Mouse (Mus musculus) 3T3-L1 (cell line): ENCODE measurements around the gene 3110040M04Rik.
"Not testable (repeated sequence)": the region's sequence is repeated elsewhere in the genome, so short reads cannot be mapped to it uniquely, and the experiment has no call there.

Experiments used
- DNase-seq: peaks from one replicate; pipeline ENCODE4 v3.0.0-alpha.2; 2015; ENCODE audit warnings: low read depth, low spot score

The 3110040M04Rik gene

DNA sequence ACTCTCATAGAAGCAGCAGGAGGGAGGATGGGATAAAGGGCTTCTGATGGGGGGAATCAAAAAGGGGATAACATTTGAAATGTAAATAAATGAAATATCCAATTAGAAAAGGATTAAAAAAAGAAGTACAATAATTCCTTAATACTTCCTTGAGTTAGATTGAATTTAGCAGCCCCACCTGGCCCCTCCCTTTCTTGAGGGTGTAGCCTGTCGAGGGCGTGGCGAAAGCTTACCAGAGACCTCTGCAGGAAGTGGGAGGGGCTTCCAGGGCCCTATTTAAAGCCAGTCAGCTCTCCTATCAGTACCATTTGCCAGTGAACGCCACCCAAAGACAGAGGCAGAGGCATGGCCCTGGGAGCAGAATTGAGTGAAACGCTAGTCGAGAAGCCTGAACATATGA lies at the start of gene 3110040M04Rik:
TSS of gene 3110040M04Rik (plus strand) at position 304 of the 400 bp plus-strand sequence.
- DNase-seq, result not testable (repeated sequence)

DNA sequence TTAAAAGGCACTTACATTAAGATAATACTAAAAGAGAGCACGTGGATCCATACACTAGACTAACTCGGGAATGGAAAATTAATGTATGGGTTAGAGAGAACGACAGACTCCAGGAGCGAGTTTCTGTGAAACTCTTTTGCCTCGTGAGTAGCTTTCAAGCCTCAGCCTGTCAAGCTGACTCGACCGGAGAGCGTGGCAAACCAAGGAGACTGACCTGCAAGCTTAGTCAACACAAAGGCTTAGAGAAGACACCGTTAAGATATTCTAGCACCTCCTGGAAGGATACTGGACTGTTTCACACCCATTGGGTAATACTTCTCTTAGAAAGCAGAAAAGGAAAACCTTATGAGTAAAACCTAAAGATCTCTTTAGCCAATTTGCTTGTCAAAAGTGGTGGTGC lies 49.8 kb upstream of the 3110040M04Rik start:
- DNase-seq, result not testable (repeated sequence)

DNA sequence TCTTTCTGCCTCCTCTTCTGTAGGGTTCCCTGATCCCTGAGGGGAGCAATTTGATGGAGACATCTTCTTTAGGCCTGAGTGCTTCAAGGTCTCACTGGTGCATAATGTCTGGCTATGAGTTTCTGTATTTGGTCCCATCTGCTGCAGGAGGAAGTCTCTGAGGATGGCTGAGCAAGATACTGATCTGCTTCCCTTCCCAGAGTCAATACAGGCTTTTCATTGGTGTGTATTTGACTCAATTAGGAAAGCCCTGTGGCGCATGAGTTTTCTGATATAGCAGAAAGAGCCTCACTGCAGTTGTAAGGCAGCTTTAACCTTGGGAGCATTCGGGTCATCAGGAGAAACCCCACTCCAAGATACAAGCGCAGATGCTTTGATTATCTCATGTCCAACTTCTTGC lies 47.8 kb upstream of the 3110040M04Rik start:
- no peak for DNase-seq

DNA sequence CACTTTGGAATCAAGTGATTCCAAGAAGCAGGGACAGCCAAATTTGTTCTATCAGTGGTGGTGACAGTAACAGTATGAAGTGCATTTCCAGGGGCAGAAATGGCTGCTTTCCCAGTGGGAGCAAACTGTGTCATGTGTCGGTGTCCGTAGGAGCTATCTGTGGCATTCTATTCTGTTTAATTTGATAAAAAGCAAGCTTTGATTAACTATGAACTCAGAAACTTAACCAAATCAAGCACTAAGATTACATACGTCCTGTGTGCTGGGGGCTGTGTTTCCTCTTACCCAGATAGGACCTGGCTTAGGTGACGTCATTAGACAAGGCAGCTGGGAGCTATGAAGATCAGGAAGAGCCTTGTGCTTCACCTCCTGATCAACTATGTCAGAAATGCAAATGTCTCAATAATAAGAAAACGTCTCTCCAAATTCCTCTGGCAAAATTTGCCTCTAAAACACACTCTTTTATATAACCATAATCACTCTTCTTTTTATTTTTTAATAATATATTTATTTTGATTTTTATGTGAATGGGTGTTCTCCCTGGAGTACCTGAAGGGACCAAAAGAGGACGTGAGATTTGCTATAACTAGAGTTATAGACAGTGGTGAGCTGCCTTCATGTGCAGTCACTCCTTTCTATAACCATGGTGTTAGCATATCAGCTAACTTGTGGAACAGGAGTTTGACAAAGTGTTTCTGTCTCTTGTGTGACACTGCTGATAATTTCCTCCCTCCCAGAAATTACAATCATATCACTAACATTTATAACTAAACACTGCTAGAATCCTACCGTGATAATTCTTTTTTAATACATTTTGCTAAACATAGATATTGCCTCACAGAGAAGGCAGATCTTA lies 46.9 kb upstream of the 3110040M04Rik start:
- no peak for DNase-seq

DNA sequence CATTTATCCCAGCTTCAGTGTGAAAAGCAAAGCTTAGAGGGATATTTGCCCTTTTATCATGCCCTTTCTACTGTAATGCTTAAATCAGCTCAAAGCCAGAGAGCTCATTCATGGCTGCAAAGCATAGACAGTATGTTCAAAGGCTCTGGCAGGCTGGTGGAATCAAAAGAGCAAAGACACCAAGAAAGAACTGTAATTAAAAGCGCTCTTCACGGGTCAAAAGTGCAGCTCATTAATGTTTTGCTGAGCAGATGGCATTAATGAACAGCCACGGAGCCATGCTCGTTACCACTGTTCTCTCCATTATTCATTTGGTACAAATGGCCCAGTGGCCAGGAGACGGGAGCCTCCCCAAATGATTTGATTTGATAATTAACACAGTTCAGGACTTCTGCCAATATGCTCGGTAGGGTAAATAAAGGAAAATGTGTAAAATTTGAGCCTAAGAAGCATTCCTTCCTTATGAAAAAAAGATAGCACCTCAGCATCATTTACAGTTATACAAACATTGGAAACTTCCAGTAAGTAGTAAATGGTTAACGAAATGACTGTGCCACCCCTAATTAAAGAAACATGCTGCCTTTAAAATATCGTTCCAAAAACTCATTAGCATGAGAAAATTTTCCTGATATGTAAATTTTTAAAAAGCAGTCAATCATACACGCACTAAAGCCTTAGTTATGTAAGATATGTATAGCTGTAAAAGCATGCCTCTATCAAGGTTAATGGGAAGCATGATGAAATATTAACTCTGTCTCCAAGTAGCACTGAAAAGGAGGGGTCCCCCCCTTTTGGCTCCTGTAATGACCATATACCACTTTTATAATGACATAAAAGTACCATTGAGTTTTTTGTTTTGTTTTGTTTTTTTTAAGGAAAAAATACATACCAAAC lies 45.7 kb upstream of the 3110040M04Rik start:
- DNase-seq, result no peak

DNA sequence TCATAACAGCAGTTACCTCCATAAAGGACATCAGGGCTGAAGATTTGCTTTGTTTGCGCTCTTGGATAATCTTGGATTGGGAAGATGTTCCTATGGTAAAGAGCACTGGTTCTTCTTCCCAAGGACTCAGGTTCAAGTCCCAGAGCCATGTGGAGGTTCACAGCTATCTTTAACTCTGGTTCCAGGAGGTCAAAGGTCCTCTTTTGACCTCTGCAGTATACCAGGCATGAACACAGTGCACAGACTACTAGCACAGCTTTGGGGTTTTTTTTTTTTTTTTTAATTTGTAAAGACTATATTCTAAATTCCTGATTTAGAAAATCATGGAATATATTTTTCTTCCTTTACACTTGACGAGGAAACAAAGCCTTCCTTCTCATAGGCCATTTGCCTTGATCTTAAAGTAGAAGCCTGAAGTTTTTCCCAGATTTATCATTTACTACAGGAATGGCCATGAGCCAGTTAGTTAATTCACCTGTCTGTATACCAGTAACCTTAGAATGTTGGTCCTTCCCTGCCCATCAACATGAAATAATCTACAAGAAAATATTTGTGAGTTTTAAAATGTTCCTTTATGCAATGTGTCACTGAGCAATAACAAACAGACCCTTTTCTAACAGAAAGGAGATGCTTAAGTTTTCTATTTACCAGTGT lies 44.9 kb upstream of the 3110040M04Rik start:
- no peak for DNase-seq

DNA sequence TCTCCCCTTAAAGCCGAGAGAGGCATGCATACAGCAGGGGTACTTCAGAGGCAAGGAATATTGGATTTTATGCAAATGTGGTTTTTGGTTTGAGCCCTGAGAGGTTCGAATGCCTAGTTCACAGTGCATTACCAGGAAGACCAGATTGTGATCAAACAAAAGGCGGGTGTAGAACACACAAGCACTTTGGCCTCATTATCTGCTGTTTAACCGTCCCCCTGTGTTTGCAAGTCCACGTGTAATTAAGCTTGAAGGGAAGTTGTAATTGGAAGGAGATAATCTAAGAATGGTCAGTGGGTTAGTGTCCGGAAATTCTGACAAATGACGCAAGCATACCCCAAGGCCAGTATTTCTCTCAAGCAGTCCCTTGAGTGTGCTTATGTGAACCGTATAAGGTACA lies 37.9 kb upstream of the 3110040M04Rik start:
- DNase-seq, result no peak

DNA sequence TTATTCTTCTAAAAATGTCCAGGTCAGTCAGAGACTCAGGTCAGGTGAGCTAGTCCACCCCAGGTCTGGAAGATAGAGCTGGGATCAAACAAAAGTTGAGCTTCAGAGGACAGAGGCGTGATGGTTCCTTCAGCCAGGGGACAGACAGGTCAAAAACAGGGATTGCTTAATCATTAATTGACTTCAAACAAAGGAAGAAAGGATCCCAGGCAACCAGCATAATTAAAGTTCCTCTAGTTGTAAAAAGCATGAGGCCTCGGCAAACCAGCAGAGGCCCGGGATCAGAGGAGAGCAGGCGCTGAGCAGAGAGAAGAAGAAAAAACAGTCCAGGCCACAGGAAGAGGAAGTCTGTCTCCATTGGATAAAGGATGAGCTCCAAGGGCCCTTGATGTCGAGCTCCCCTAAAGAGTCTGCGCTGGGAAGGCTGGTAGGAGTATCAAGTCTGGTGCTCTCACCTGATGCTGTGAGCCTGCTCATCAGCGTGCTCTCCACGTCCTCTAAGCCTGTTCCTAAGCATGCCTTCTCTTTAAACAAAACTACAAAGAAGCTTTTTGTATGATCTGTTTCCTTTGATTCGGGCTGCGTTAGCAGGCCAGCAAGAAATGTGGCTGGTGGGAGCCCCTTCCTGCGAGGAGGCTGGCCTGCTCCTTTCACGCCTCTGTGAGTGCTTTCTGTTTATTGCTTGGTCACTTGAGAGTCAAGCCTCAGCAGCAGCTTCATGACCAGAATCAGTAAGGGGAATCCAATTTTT lies 36.4 kb upstream of the 3110040M04Rik start:
- no peak for DNase-seq

DNA sequence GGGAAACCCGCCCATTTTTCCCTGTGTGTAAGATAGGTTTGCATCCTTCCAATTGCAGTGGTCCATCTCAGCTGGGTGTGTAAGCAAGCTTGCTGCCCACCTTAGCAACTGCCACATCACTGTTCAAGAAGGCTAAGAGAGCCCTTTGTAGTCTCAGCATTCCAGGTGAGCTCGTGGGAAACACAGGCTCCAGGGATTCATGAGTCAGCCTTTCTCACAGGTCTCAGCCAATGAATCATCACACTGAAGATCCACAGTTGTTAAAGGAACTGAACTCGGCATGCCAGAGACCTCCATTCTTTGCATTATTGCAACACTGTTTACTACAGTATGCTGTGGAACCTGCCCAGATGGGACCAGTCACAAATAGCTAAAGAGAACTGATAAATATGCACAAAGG lies 35.3 kb upstream of the 3110040M04Rik start:
- peak; percentile 57 for DNase-seq

DNA sequence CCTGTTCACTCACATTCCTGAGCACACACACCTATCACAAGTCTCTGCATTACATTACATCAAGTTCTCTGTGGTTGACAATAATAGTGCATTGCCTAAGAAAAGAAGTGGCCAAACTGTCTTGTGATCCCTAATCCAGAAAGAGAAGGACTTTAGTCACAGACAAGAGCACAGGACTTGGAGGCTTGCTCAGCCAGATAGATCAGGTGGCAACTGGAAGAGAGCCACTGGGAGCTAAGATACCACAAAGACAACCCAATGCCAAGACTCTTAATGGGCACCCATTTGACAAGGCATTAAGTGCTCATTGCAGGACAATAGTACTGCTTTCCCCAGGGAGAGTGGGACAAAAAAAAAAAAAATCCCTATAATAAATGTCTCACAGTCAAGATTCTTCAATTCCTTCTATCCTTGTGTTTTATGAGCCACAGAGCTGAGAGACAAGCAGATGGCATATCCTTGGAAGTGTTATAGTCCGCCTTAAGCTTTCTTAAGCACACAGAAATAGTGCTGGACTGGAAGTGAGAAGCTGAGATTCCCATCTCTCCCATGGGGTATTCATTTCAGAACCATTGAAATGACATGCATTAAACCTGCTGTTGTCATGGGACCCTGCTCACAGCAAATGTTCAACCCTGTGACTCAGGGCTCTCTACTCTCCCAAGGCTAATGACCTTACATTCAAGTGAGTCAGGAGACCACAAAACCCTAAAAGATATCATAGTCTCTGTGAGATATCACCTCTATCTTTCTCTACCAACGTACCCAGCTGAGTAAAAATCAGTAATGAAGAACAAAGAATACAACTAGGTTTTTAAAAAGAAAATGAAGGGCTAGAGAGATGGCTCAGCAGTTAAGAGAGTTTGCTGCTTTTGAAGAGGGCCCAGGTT lies 32.1 kb upstream of the 3110040M04Rik start:
- DNase-seq, result peak; percentile 50

DNA sequence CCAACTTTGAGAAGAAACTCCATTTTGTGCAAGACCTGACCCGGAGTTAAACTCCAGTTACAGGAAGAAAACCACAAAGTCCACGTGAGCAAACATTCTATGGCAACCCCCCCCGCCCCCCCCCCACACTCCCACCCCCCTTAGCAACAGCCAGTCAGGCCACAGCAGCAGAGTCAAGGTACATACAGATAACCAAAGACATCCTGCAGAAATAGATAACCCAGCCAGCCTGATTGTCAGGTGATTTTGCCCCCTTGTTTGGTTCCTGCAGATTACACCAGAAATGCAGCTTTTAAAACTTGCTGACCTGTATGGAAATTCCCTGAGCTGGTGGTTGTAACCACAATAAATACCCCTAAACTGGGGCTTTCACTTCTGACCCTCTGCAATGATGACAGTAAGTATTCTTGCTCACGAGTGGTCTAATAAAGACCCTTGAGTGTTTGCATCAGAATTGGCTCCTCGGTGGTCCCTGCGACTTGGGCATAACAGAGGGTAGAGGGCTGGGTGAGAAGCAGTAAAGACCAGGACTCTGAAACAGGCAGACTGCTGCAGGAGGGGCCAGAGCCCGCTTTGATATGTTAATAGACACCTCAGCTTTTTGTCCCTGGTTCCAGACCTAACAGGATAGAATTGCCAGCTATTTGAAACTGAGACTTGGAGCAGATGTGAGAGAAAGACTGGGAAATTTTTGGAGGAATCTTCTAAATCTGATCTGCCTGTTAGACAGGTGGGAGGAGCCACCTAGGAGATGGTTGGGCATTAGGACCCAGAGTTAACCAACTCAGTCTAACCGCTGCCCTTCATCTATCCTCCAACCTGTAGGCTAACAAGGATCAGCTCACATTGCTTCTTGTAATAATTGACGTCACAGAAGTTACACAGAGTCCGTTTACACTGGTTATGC lies 26.6 kb upstream of the 3110040M04Rik start:
- DNase-seq, result no peak

DNA sequence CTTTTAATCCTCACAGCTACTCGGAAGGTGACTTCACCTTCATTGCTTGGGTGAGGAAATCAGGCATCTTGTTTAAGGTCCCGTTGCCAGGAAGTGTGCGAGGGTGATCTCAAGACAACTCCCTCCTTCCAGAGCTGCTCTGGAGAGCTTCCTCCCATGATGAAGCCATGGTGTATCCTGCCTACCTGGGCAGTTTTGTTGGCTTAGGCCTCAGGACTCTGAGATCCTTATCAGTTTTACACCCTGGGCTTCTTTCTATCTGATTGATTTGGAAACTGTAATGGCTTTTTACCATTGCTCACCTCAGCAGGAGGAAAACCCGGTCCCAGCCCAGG lies 26.0 kb upstream of the 3110040M04Rik start:
- no peak for DNase-seq

DNA sequence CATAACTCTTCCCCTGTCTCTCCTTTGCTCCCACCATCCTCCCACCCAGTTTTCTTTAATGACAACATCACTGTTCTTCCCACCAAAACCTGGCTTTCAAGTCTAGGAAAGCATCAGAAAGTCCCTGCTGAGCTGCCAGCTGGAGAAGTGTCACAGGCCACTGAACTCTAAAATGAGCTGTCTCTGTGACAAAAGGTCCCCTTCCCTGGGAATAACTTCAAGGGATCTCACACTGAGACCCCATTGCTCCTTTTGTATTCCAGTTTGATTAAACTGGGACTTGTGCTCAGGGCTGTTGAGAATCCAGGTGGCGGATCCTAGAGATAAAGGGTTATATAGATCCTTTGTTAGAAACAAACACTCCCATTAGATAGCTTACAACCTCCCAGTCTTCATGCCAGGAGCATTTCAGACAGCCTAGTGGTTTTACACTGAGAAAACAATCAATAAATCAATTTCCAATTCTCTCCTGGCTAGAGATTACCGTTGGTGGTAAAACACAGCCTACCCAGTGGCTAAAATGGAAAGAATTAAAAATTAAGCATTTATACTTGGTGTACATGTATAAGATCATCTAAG lies 25.3 kb upstream of the 3110040M04Rik start:
- no peak for DNase-seq

DNA sequence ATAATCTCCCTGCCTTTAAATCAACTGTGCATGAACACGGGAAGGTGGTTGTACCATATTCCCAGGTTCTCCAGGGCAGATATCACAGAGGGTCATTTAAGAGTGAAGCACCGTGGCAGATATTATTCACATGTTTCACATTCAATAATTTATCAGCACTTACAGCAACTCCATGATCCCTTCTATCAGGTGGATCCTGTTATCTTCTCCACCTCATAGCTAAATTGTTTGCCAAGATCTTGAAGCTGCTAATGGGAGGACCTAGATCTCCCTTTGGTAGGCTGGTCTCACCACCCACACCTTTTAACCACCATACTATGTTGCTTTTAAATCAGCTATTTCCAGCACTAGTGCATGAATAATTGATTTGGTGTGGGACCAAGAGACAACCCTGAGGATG lies 23.8 kb upstream of the 3110040M04Rik start:
- no peak for DNase-seq

DNA sequence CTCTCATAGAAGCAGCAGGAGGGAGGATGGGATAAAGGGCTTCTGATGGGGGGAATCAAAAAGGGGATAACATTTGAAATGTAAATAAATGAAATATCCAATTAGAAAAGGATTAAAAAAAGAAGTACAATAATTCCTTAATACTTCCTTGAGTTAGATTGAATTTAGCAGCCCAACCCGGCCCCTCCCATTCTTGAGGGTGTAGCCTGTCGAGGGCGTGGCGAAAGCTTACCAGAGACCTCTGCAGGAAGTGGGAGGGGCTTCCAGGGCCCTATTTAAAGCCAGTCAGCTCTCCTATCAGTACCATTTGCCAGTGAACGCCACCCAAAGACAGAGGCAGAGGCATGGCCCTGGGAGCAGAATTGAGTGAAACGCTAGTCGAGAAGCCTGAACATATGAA lies 21.7 kb upstream of the 3110040M04Rik start, which contains the start of gene Gm47985:
TSS of gene Gm47985 (plus strand) at position 272 of the 400 bp plus-strand sequence.
- not testable (repeated sequence) for DNase-seq

DNA sequence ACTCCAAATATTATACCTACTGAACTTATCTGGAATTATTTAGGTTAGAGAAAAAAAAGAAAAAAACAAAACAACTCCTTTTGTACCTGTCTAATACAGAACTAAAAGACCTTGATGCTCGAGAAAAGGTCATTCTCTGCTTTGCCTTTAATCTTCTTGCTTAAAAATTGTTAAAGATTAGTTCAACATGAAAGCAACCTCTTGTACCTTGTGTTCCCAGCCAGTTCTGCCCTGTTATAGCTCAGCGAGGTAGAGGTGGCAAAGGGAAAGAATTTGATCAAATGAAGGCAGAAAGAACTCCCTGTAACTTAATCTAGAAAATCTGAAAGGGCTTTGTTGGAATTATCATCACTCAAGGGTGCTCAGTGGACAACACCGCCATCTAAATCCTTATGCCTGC lies 17.7 kb upstream of the 3110040M04Rik start:
- not testable (repeated sequence) for DNase-seq

DNA sequence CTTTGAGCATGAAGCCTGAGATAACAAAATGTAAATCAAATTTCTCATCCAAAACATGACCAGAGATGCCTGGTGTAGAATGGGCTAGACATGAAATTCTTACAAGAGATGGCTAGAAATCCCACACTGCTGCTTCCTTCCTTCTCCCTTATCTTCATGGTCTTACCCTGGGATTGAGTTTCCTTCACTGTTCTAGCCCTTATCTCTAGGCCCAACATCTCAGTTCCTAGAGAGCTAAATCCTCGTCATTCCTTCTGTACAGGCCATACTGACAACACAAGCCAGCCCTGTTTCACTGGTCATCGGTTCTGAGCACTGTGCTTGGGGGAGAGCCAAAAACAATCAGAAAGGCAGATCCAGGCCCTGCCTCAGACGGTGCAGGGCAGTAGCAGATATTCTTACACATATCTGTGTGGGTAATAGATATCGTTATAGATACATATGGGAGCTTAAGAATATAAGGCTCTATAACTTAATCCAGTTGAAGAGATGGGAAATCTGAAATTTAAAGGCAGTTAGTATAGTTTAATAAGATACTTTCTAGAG lies 17.0 kb upstream of the 3110040M04Rik start:
- DNase-seq, result not testable (repeated sequence)

DNA sequence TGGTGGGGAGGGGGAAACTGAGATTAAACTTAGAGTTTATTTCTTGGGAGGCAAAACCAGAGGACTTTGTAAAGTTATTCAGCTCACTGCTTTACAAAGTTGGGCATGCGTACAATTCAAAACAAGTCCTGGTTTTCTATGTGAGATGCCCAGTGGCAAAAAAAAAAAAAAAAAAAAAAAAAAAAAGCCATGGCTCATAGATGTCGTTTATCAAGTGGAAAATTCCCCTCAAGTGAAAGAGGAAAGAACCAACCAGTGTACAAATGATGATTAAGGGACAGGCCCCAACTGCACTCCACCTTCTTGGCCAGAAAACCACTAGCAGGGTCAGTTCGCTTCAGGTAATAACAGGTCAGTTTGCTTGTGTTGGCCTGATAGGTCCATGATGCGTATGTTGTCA lies 15.5 kb upstream of the 3110040M04Rik start:
- DNase-seq, result no peak

DNA sequence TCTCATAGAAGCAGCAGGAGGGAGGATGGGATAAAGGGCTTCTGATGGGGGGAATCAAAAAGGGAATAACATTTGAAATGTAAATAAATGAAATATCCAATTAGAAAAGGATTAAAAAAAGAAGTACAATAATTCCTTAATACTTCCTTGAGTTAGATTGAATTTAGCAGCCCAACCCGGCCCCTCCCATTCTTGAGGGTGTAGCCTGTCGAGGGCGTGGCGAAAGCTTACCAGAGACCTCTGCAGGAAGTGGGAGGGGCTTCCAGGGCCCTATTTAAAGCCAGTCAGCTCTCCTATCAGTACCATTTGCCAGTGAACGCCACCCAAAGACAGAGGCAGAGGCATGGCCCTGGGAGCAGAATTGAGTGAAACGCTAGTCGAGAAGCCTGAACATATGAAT lies 11.8 kb upstream of the 3110040M04Rik start, which contains the start of gene Gm8947:
TSS of gene Gm8947 (plus strand) at position 302 of the 400 bp plus-strand sequence.
- not testable (repeated sequence) for DNase-seq
